In the genomic region with DNA sequence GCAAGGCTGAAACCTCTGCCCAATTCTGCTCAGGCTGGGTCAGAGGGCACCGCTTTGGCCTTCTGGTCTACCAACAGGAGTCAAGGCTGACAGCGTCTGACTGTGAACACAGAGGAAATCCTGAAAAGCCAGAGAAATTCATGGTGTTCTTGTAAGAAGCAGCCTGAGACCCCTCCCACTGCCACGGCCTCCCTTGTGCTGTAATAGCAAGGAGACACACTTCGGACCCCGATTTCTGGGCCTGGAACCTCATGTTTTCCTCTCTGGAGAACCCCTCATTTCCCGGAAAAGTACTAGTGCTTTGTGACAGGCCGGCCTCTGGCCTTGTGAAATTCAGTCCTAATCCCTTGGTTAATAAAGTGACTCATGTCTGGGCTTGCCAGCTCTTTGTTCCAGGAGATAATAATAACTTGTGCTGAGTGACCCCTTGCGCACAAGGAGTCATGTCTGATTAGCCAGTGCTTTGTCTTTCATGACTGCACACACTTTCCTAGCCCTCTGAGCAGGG, we compare ENCODE assay signal across 8 mouse cellular contexts. TPM values are rescaled to one million over a fixed set of nuclear protein-coding genes. Genes with fewer than 3 reads are reported as not detected.
A peak's percentile ranks its signal among the peaks of the same experiment; 100 is the strongest.
DNase-seq lines count a peak whose midpoint lies in the region; ATAC-seq and TF ChIP-seq lines count a peak whose summit lies in the region.

No protein-coding gene starts in this region.

- TF ChIP-seq CTCF in stomach, postnatal 0 days (IDR thresholded peaks at IDR 0.05; ENCODE audit: low read depth): no peak

- no peak for ATAC-seq in forebrain, embryonic 16.5 days
- ATAC-seq in heart, embryonic 14.5 days (ENCODE audit: insufficient number of reproducible peaks, insufficient read depth, low FRiP score, low read depth): no peak
- peak; percentile 86 for ATAC-seq in stomach, postnatal 0 days (ENCODE audit: low FRiP score, low TSS enrichment)
- no peak for ATAC-seq in cerebellum, adult (ENCODE audit: insufficient number of reproducible peaks, low FRiP score, low TSS enrichment)

- TF ChIP-seq EP300 in stomach, postnatal 0 days (optimal IDR thresholded peaks at IDR 0.05): no peak

- peaks cover 28% of the 10 kb centered on the region for H3K27me3 ChIP-seq in forebrain, embryonic 10.5 days (ENCODE audit: poor library complexity, severe bottlenecking)
- H3K27me3 ChIP-seq in forebrain, embryonic 16.5 days (replicated peaks; ENCODE audit: control insufficient read depth, insufficient read depth, low read length): no peaks in the 10 kb centered on the region
- H3K27me3 ChIP-seq in heart, embryonic 14.5 days (ENCODE audit: control insufficient read depth, insufficient read depth, low read length): no peaks in the 10 kb centered on the region; the same call in 1 of the 2 replicates
- no peaks in the 10 kb centered on the region for H3K27me3 ChIP-seq in stomach, postnatal 0 days (ENCODE audit: control insufficient read depth, insufficient read depth, low read length)

- H3K4me1 ChIP-seq in forebrain, embryonic 10.5 days: peaks cover 45% of the 10 kb centered on the region
- peaks cover 25% of the 10 kb centered on the region for H3K4me1 ChIP-seq in forebrain, embryonic 16.5 days (replicated peaks; ENCODE audit: control insufficient read depth, insufficient read depth, low read length)
- peaks cover 22 to 30% of the 10 kb centered on the region in 2 experiments for H3K4me1 ChIP-seq in heart, embryonic 14.5 days (ENCODE audit: control insufficient read depth in 2 of 2, insufficient read depth in 2 of 2, low read length in 2 of 2)
- H3K4me1 ChIP-seq in stomach, postnatal 0 days (replicated peaks; ENCODE audit: control insufficient read depth, insufficient read depth): no peaks in the 10 kb centered on the region

- no peaks in the 10 kb centered on the region for H3K36me3 ChIP-seq in forebrain, embryonic 10.5 days (replicated peaks)
- no peaks in the 10 kb centered on the region for H3K36me3 ChIP-seq in forebrain, embryonic 16.5 days (ENCODE audit: control insufficient read depth, insufficient read depth)
- H3K36me3 ChIP-seq in heart, embryonic 14.5 days (ENCODE audit: control insufficient read depth, insufficient read depth, low read length): no peaks in the 10 kb centered on the region
- H3K36me3 ChIP-seq in stomach, postnatal 0 days (ENCODE audit: control insufficient read depth, insufficient read depth, low read length): no peaks in the 10 kb centered on the region

- WGBS in forebrain, embryonic 10.5 days: 81% methylated on average over 8 of the region's 8 CpGs
- 73% methylated on average over 8 of the region's 8 CpGs for WGBS in forebrain, embryonic 16.5 days
- 56% methylated on average over 8 of the region's 8 CpGs for WGBS in heart, embryonic 14.5 days
- 65% methylated on average over 8 of the region's 8 CpGs for WGBS in stomach, postnatal 0 days

- no peak overlapping the region for H3K4me2 ChIP-seq in forebrain, embryonic 16.5 days (ENCODE audit: low read length)
- H3K4me2 ChIP-seq in heart, embryonic 14.5 days (ENCODE audit: low read length): no peak overlapping the region
- H3K4me2 ChIP-seq in stomach, postnatal 0 days (replicated peaks; ENCODE audit: low read depth): no peak overlapping the region

- no peaks in the 10 kb centered on the region for H3K9me3 ChIP-seq in forebrain, embryonic 10.5 days
- no peaks in the 10 kb centered on the region for H3K9me3 ChIP-seq in forebrain, embryonic 16.5 days (ENCODE audit: control insufficient read depth, low read length)
- no peaks in the 10 kb centered on the region for H3K9me3 ChIP-seq in heart, embryonic 14.5 days (ENCODE audit: control insufficient read depth, low read length)
- no peaks in the 10 kb centered on the region for H3K9me3 ChIP-seq in stomach, postnatal 0 days (ENCODE audit: control insufficient read depth, low read length)

- DNase-seq in forebrain, embryonic 10.5 days (ENCODE audit: extremely low spot score, low spot score): no peak
- DNase-seq in urinary bladder, postnatal 14 days (ENCODE audit: low spot score): peak; percentile 38
- DNase-seq in urinary bladder, postnatal 4 days (ENCODE audit: low spot score in 2 of 2): no peak
- peak; percentile 54 for DNase-seq in stomach, postnatal 0 days (ENCODE audit: low spot score)
- no peak for DNase-seq in cerebellum, postnatal 4 days (ENCODE audit: low spot score in 2 of 2)

- no peak overlapping the region for H3K4me3 ChIP-seq in forebrain, embryonic 10.5 days
- H3K4me3 ChIP-seq in forebrain, embryonic 16.5 days (replicated peaks; ENCODE audit: low read length): no peak overlapping the region
- no peak overlapping the region for H3K4me3 ChIP-seq in heart, embryonic 14.5 days (ENCODE audit: control insufficient read depth in 1 of 2, insufficient read depth in 1 of 2, low read depth in 1 of 2, low read length in 2 of 2)
- no peak overlapping the region for H3K4me3 ChIP-seq in stomach, postnatal 0 days (ENCODE audit: low read depth, low read length)

- no peak overlapping the region for H3K9ac ChIP-seq in forebrain, embryonic 16.5 days (replicated peaks; ENCODE audit: low read depth, low read length)
- peak overlapping the region; percentile 11; the same call in 1 of the 2 replicates for H3K9ac ChIP-seq in heart, embryonic 14.5 days (ENCODE audit: low read length)
- H3K9ac ChIP-seq in stomach, postnatal 0 days (ENCODE audit: low read length): no peak overlapping the region

- H3K27ac ChIP-seq in forebrain, embryonic 10.5 days: peak overlapping the region; percentile 72
- H3K27ac ChIP-seq in forebrain, embryonic 16.5 days (ENCODE audit: low read length): no peak overlapping the region
- H3K27ac ChIP-seq in heart, embryonic 14.5 days (replicated peaks in 1 of 2; ENCODE audit: control insufficient read depth in 1 of 2, insufficient read depth in 1 of 2, low read depth in 2 of 2, low read length in 2 of 2): peak overlapping the region in 1 of 2 experiments; percentile 10; a peak in 2 of 4 replicates
- no peak overlapping the region for H3K27ac ChIP-seq in stomach, postnatal 0 days (replicated peaks)

RNA-seq across cellular contexts. Expression of gene Hdac4, which starts 19.7 kb away (rescaled TPM):
- 19.4 and 20.6 TPM in 2 replicates for polyA plus RNA-seq in forebrain, embryonic 10.5 days (2016; fragmentation: Nextera tagmentation; extraction: Ambion mirVana)
- 31.3 and 32.8 TPM in 2 replicates for polyA plus RNA-seq in forebrain, embryonic 16.5 days (2015; fragmentation: Nextera tagmentation; extraction: Ambion mirVana)
- 15.4 and 16.5 TPM in 2 replicates for polyA plus RNA-seq in heart, embryonic 14.5 days (2014; fragmentation: Nextera tagmentation; extraction: Ambion mirVana)
- 10.9 and 14.5 TPM in 2 replicates for polyA plus RNA-seq in stomach, postnatal 0 days (2015; fragmentation: Nextera tagmentation; extraction: Ambion mirVana)

Comparison
In these comparisons a context has a peak if more than half of its experiments do, and no peak if none do; other contexts are left out.
1. DNase-seq: peak in urinary bladder, postnatal 14 days (single experiment) and stomach, postnatal 0 days (single experiment); none in forebrain, embryonic 10.5 days (single experiment), urinary bladder, postnatal 4 days (0 of 2) and cerebellum, postnatal 4 days (0 of 2).